Mouse (Mus musculus) CH12.LX (cell line): ENCODE measurements around the gene Prr5l.

Experiments
- CTCF ChIP-seq, 2 experiments: IDR thresholded peaks in 1 of 2; conservative IDR thresholded peaks in 1 of 2; 2 replicates each; pipeline ENCODE4 v1.5.1; 2011 to 2012; ENCODE audit warnings: low read depth in 2 of 2, low read length in 2 of 2, improper control_type of control experiment in 1 of 2, inconsistent platforms in 1 of 2, mild to moderate bottlenecking in 1 of 2, moderate library complexity in 1 of 2
- E2F4 ChIP-seq: IDR thresholded peaks from 2 replicates; pipeline ENCODE4 v1.6.1; 2011; ENCODE audit warnings: low read depth, low read length, improper control_type of control experiment; ENCODE audit not compliant: insufficient replicate concordance
- EP300 ChIP-seq: IDR thresholded peaks from 2 replicates; pipeline ENCODE4 v1.6.1; 2011; ENCODE audit warnings: low read length, improper control_type of control experiment
- JUND ChIP-seq: conservative IDR thresholded peaks from 2 replicates; pipeline ENCODE4 v1.6.1; 2011; ENCODE audit warnings: low read depth, low read length, improper control_type of control experiment
- USF2 ChIP-seq: conservative IDR thresholded peaks from 2 replicates; pipeline ENCODE4 v1.6.1; 2011; ENCODE audit warnings: low read depth, low read length, improper control_type of control experiment

GRCm38 (mm10) chr2:101882998-101883397 lies at the start of gene Prr5l:
- TF ChIP-seq CTCF (conservative IDR thresholded peaks at IDR 0.05 in 1 of 2, IDR thresholded peaks at IDR 0.05 in 1 of 2; ENCODE audit: low read depth in 2 of 2, low read length in 2 of 2) (no peak), EP300 (no peak), E2F4 (no peak), JUND (no peak), USF2 (no peak)
